Mouse (Mus musculus): ENCODE measurements around the gene Jak3. TPM values are rescaled to one million over a fixed set of nuclear protein-coding genes. Genes with fewer than 3 reads are reported as not detected.
A peak's percentile ranks its signal among the peaks of the same experiment; 100 is the strongest.
"Not testable (repeated sequence)": the region's sequence is repeated elsewhere in the genome, so short reads cannot be mapped to it uniquely, and the experiment has no call there.

The Jak3 gene
- polyA plus RNA-seq, 1 experiment from 2014 or later, result 5.4 TPM

- H3K36me3 ChIP-seq (ENCODE audit: control insufficient read depth, insufficient read depth, low read length); H3K4me2 ChIP-seq (ENCODE audit: low read length); H3K4me3 ChIP-seq (ENCODE audit: low read depth, low read length); H3K27me3 ChIP-seq (ENCODE audit: control insufficient read depth, insufficient read depth, low read depth, low read length); H3K4me1 ChIP-seq (ENCODE audit: control insufficient read depth, insufficient read depth, low read length); H3K9ac ChIP-seq (ENCODE audit: low read depth, low read length); H3K9me3 ChIP-seq (replicated peaks; ENCODE audit: control insufficient read depth, low read length, poor library complexity, severe bottlenecking); ATAC-seq; H3K27ac ChIP-seq (ENCODE audit: low read length): not testable (repeated sequence)
Observed at GRCm38 (mm10) chr8:71738316-71738715, 62.2 kb downstream of the Jak3 start.

Small RNAs within 50 kb of the gene (microRNA-seq; reads per million reads assigned to microRNA genes)
- gene Mir6769b, result 4.3 reads per million, percentile 21 among the genes with 10 or more reads in this experiment

Other genes starting within 250 kb of the Jak3 start
- 176 TPM in 2 replicates for gene Abhd8, start 212.6 kb upstream of the Jak3 start, polyA plus RNA-seq (2015; fragmentation: Nextera tagmentation; extraction: Ambion mirVana)
- gene Mrpl34, start 211.3 kb upstream of the Jak3 start, polyA plus RNA-seq (2015; fragmentation: Nextera tagmentation; extraction: Ambion mirVana), result 182 and 191 TPM in 2 replicates
- 224 and 231 TPM in 2 replicates for gene Dda1, start 207.1 kb upstream of the Jak3 start, polyA plus RNA-seq (2015; fragmentation: Nextera tagmentation; extraction: Ambion mirVana)
- gene Ano8, start 190.3 kb upstream of the Jak3 start, polyA plus RNA-seq (2015; fragmentation: Nextera tagmentation; extraction: Ambion mirVana), result 4.0 and 5.9 TPM in 2 replicates
- 11.8 and 12.5 TPM in 2 replicates for gene Gtpbp3, start 188.2 kb upstream of the Jak3 start, polyA plus RNA-seq (2015; fragmentation: Nextera tagmentation; extraction: Ambion mirVana)
- 5.7 and 6.5 TPM in 2 replicates for gene Plvap, start 164.5 kb upstream of the Jak3 start, polyA plus RNA-seq (2015; fragmentation: Nextera tagmentation; extraction: Ambion mirVana)
- 0.11 TPM in 1 of 2 replicates, not detected in the other for gene Ccdc194, start 150.6 kb upstream of the Jak3 start, polyA plus RNA-seq (2015; fragmentation: Nextera tagmentation; extraction: Ambion mirVana)
- 6.8 and 7.9 TPM in 2 replicates for gene Bst2, start 138.8 kb upstream of the Jak3 start, polyA plus RNA-seq (2015; fragmentation: Nextera tagmentation; extraction: Ambion mirVana)
- 52.4 and 60.3 TPM in 2 replicates for gene Mvb12a, start 133.4 kb upstream of the Jak3 start, polyA plus RNA-seq (2015; fragmentation: Nextera tagmentation; extraction: Ambion mirVana)
- 0.17 TPM in 1 of 2 replicates, not detected in the other for gene Tmem221, start 117.4 kb upstream of the Jak3 start, polyA plus RNA-seq (2015; fragmentation: Nextera tagmentation; extraction: Ambion mirVana)
- not detected in 2 replicates for gene Nxnl1, start 109.7 kb upstream of the Jak3 start, polyA plus RNA-seq (2015; fragmentation: Nextera tagmentation; extraction: Ambion mirVana)
- 71.4 and 79.2 TPM in 2 replicates for gene Slc27a1, start 107.4 kb upstream of the Jak3 start, polyA plus RNA-seq (2015; fragmentation: Nextera tagmentation; extraction: Ambion mirVana)
- 219 and 237 TPM in 2 replicates for gene Pgls, start 84.1 kb upstream of the Jak3 start, polyA plus RNA-seq (2015; fragmentation: Nextera tagmentation; extraction: Ambion mirVana)
- gene Fam129c, start 78.6 kb upstream of the Jak3 start, polyA plus RNA-seq (2015; fragmentation: Nextera tagmentation; extraction: Ambion mirVana), result 6.4 and 7.9 TPM in 2 replicates
- 68.8 and 70.8 TPM in 2 replicates for gene Colgalt1, start 65.3 kb upstream of the Jak3 start, polyA plus RNA-seq (2015; fragmentation: Nextera tagmentation; extraction: Ambion mirVana)
- gene Unc13a, start 4.5 kb upstream of the Jak3 start, polyA plus RNA-seq (2015; fragmentation: Nextera tagmentation; extraction: Ambion mirVana), result 23.5 and 29.0 TPM in 2 replicates
- 1.4 TPM in 1 of 2 replicates, not detected in the other for gene Insl3, start 12.9 kb downstream of the Jak3 start, polyA plus RNA-seq (2015; fragmentation: Nextera tagmentation; extraction: Ambion mirVana)
- 0.20 and 0.50 TPM in 2 replicates for gene B3gnt3, start 25.5 kb downstream of the Jak3 start, polyA plus RNA-seq (2015; fragmentation: Nextera tagmentation; extraction: Ambion mirVana)
- gene Fcho1, start 49.4 kb downstream of the Jak3 start, polyA plus RNA-seq (2015; fragmentation: Nextera tagmentation; extraction: Ambion mirVana), result 88.4 and 107 TPM in 2 replicates
- 9.6 and 9.9 TPM in 2 replicates for gene Zfp709, start 205.7 kb downstream of the Jak3 start, polyA plus RNA-seq (2015; fragmentation: Nextera tagmentation; extraction: Ambion mirVana)
- gene Zfp882, start 232.3 kb downstream of the Jak3 start, polyA plus RNA-seq (2015; fragmentation: Nextera tagmentation; extraction: Ambion mirVana), result 18.4 and 21.2 TPM in 2 replicates
- gene Zfp617, start 232.3 kb downstream of the Jak3 start, polyA plus RNA-seq (2015; fragmentation: Nextera tagmentation; extraction: Ambion mirVana), result 32.7 and 33.6 TPM in 2 replicates